Comparison of ENCODE assay signal across 19 mouse cellular contexts in the genomic region with DNA sequence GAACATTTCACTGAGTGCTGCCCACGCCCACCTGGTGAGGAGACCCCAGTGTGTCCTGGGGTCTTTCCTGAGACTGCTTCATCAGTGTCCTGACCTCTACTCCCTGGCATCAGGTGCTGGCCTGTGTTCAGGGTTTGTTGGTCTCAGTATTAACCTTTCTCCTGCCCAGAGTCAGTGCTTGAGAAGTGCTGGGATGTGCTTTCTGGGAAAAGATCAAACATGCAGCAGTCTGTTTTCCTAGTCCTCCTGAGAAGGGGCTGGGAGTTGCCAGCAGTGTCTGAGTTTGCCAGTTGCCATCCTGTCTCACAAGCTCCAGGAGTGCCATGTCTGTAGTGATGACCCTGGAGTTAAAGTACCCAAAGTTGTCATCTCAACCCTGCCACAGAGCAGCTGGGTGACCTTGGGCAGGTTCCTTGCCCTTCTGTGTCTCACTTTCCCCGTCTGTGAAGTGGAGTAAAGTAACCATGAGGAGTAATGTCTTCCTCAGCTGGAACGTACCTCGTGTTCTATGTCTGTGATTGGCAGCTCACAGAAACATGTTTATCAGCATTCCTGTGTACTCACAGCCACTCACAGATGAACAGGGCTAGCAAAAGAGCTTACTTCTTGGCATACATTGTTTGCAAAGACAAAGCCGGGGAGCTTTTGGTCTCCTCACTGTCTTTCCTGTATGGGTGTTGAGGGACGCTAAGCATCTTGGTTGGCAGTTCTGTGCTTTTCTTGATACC. TPM values are rescaled to one million over a fixed set of nuclear protein-coding genes. Genes with fewer than 3 reads are reported as not detected.
A peak's percentile ranks its signal among the peaks of the same experiment; 100 is the strongest.
DNase-seq lines count a peak whose midpoint lies in the region; ATAC-seq and TF ChIP-seq lines count a peak whose summit lies in the region.
"Had no signal": no experiment of that assay in that cellular context is flagged by ENCODE, and none has a peak within 500 bp of the region (broad histone marks: within the 10 kb centered on the region; RNA-seq: fewer than 3 reads in every experiment).

No protein-coding gene starts in this region.

- no peak overlapping the region for H3K4me3 ChIP-seq in embryonic facial prominence, embryonic 14.5 days (ENCODE audit: low read depth, low read length)
- no peak overlapping the region for H3K4me3 ChIP-seq in embryonic facial prominence, embryonic 10.5 days
- no peak overlapping the region for H3K4me3 ChIP-seq in heart, embryonic 15.5 days
- H3K4me3 ChIP-seq in lung, postnatal 0 days (ENCODE audit: low read depth, low read length), result no peak overlapping the region
- no peak overlapping the region for H3K4me3 ChIP-seq in lung, adult 2 months (replicated peaks; ENCODE audit: extremely low read depth, low read depth, low read length)
- H3K4me3 ChIP-seq: forebrain, embryonic 15.5 days; heart, adult 2 months; hindbrain, embryonic 15.5 days had no signal

- 74% methylated on average over 6 of the region's 6 CpGs for WGBS in embryonic facial prominence, embryonic 14.5 days
- 74% methylated on average over 6 of the region's 6 CpGs for WGBS in embryonic facial prominence, embryonic 10.5 days
- WGBS in heart, embryonic 15.5 days, result 53% methylated on average over 6 of the region's 6 CpGs
- 50% methylated on average over 6 of the region's 6 CpGs for WGBS in lung, postnatal 0 days
- 55% methylated on average over 6 of the region's 6 CpGs for WGBS in lung, adult 2 months

- H3K9me3 ChIP-seq in embryonic facial prominence, embryonic 14.5 days (ENCODE audit: control insufficient read depth, low read length), result no peaks in the 10 kb centered on the region
- no peaks in the 10 kb centered on the region for H3K9me3 ChIP-seq in embryonic facial prominence, embryonic 10.5 days
- no peaks in the 10 kb centered on the region for H3K9me3 ChIP-seq in heart, embryonic 15.5 days (replicated peaks)
- no peaks in the 10 kb centered on the region for H3K9me3 ChIP-seq in lung, postnatal 0 days (ENCODE audit: low read length)
- H3K9me3 ChIP-seq: forebrain, embryonic 15.5 days; G1E; hindbrain, embryonic 15.5 days had no signal

- no peak for TF ChIP-seq CTCF in lung, postnatal 0 days (IDR thresholded peaks at IDR 0.05)
- TF ChIP-seq CTCF in lung, adult 2 months (IDR thresholded peaks at IDR 0.05; ENCODE audit: insufficient read depth, low read length), result no peak

- TF ChIP-seq POLR2A in lung, adult 2 months (IDR thresholded peaks at IDR 0.05; ENCODE audit: borderline replicate concordance, extremely low read depth, low read depth, low read length), result no peak

- 0 out of 2 replicates have a peak, but pooled peaks cover 18% of the 10 kb centered on the region for H3K36me3 ChIP-seq in embryonic facial prominence, embryonic 14.5 days (ENCODE audit: control insufficient read depth, insufficient read depth, low read length)
- peaks cover 15% of the 10 kb centered on the region for H3K36me3 ChIP-seq in embryonic facial prominence, embryonic 10.5 days (replicated peaks)
- H3K36me3 ChIP-seq in heart, embryonic 15.5 days, result no peaks in the 10 kb centered on the region
- 0 out of 2 replicates have a peak, but pooled peaks cover 3% of the 10 kb centered on the region for H3K36me3 ChIP-seq in lung, postnatal 0 days (ENCODE audit: insufficient read depth, low read length)

- H3K27ac ChIP-seq in embryonic facial prominence, embryonic 14.5 days (replicated peaks; ENCODE audit: low read depth, low read length), result no peak overlapping the region
- no peak overlapping the region for H3K27ac ChIP-seq in embryonic facial prominence, embryonic 10.5 days (replicated peaks)
- H3K27ac ChIP-seq in heart, embryonic 15.5 days, result peak overlapping the region; percentile 47
- H3K27ac ChIP-seq in lung, postnatal 0 days (ENCODE audit: low read length), result no peak overlapping the region
- H3K27ac ChIP-seq: forebrain, embryonic 15.5 days; heart, adult 2 months; hindbrain, embryonic 15.5 days had no signal

- intact Hi-C loops in heart, postnatal 36 days (cut with DNase I), result no loop called here

- H3K9ac ChIP-seq in embryonic facial prominence, embryonic 14.5 days (ENCODE audit: low read depth, low read length), result no peak overlapping the region
- no peak overlapping the region for H3K9ac ChIP-seq in heart, embryonic 15.5 days
- no peak overlapping the region for H3K9ac ChIP-seq in lung, postnatal 0 days (replicated peaks; ENCODE audit: low read depth)
- H3K9ac ChIP-seq: forebrain, embryonic 15.5 days; hindbrain, embryonic 15.5 days had no signal

- TF ChIP-seq EP300 in lung, postnatal 0 days (IDR thresholded peaks at IDR 0.05), result no peak

- H3K4me2 ChIP-seq in embryonic facial prominence, embryonic 14.5 days (ENCODE audit: low read depth, low read length), result no peak overlapping the region
- no peak overlapping the region for H3K4me2 ChIP-seq in heart, embryonic 15.5 days
- H3K4me2 ChIP-seq in lung, postnatal 0 days (replicated peaks; ENCODE audit: low read depth, low read length), result no peak overlapping the region
- H3K4me2 ChIP-seq: forebrain, embryonic 15.5 days; hindbrain, embryonic 15.5 days had no signal

- no peaks in the 10 kb centered on the region for H3K27me3 ChIP-seq in embryonic facial prominence, embryonic 14.5 days (replicated peaks; ENCODE audit: control insufficient read depth, insufficient read depth, low read length)
- H3K27me3 ChIP-seq in embryonic facial prominence, embryonic 10.5 days (replicated peaks; ENCODE audit: low read depth, poor library complexity, severe bottlenecking), result no peaks in the 10 kb centered on the region; the same call in 1 of the 2 replicates
- no peaks in the 10 kb centered on the region for H3K27me3 ChIP-seq in heart, embryonic 15.5 days
- H3K27me3 ChIP-seq in lung, postnatal 0 days (replicated peaks; ENCODE audit: insufficient read depth, low read length), result no peaks in the 10 kb centered on the region
- H3K27me3 ChIP-seq: forebrain, embryonic 15.5 days; hindbrain, embryonic 15.5 days had no signal

- ATAC-seq in embryonic facial prominence, embryonic 14.5 days (ENCODE audit: low read depth), result no peak
- no peak for ATAC-seq in heart, embryonic 15.5 days (replicated peaks; ENCODE audit: insufficient number of reproducible peaks, insufficient read depth, low FRiP score, low read depth)
- peak; percentile 55 for ATAC-seq in lung, postnatal 0 days
- ATAC-seq: CD4-positive, CD25-positive, alpha-beta regulatory T cell, adult 4 months; forebrain, embryonic 15.5 days had no signal

- H3K4me1 ChIP-seq in embryonic facial prominence, embryonic 14.5 days (ENCODE audit: control insufficient read depth, insufficient read depth, low read length), result no peaks in the 10 kb centered on the region
- H3K4me1 ChIP-seq in embryonic facial prominence, embryonic 10.5 days, result peaks cover 14% of the 10 kb centered on the region
- H3K4me1 ChIP-seq in heart, embryonic 15.5 days (replicated peaks), result peaks cover 58% of the 10 kb centered on the region
- peaks cover 6% of the 10 kb centered on the region; the same call in 1 of the 2 replicates for H3K4me1 ChIP-seq in lung, postnatal 0 days (ENCODE audit: insufficient read depth, low read depth, low read length)
- H3K4me1 ChIP-seq in lung, adult 2 months (ENCODE audit: control insufficient read depth, insufficient read depth, low read length), result peaks cover 2% of the 10 kb centered on the region; the same call in 1 of the 2 replicates

- DNase-seq in embryonic facial prominence, embryonic 14.5 days (ENCODE audit: low spot score), result peak; percentile 35
- no peak for DNase-seq in embryonic facial prominence, embryonic 10.5 days (ENCODE audit: low spot score)
- DNase-seq in heart, postnatal 36 days, result no peak
- DNase-seq in kidney, adult 18-20 months, result peak; percentile 34
- DNase-seq in kidney, postnatal 10 days, result no peak
- DNase-seq in lung, postnatal 0 days (ENCODE audit: low spot score), result peak; percentile 40
- DNase-seq in lung, adult 2 months, result no peak
- DNase-seq: adrenal gland, adult 8-10 months; adrenal gland, postnatal 36 days; B cell, adult 2 months; cerebellum, adult 2 months; cerebellum, postnatal 10 days; gastrocnemius, postnatal 36 days; heart, adult 2 months had no signal

RNA-seq across cellular contexts. Expression of gene D430042O09Rik, which starts 50.4 kb away (rescaled TPM):
- polyA plus RNA-seq in embryonic facial prominence, embryonic 14.5 days (2014; fragmentation: Nextera tagmentation; extraction: Ambion mirVana), result 9.0 and 9.6 TPM in 2 replicates
- polyA plus RNA-seq in embryonic facial prominence, embryonic 10.5 days (2016; fragmentation: Nextera tagmentation; extraction: Ambion mirVana), result 8.8 and 8.9 TPM in 2 replicates
- polyA plus RNA-seq in heart, embryonic 15.5 days (2015; fragmentation: Nextera tagmentation; extraction: Ambion mirVana), result 6.2 and 8.0 TPM in 2 replicates
- 10 to 100 TPM in 1 of 2 experiments, 1 to 10 TPM in 1; 9.1 to 13.1 TPM for total RNA-seq in heart, postnatal 36 days (2021)
- 5.3 and 5.8 TPM in 2 replicates for polyA plus RNA-seq in lung, postnatal 0 days (2015; fragmentation: Nextera tagmentation; extraction: Ambion mirVana)
- polyA plus RNA-seq in lung, adult 2 months (2012; rRNA removed), result 15.9 and 18.4 TPM in 2 replicates

RNA-seq across cellular contexts. Expression of gene Gtf3c1, which starts 50.5 kb away (rescaled TPM):
- polyA plus RNA-seq in embryonic facial prominence, embryonic 14.5 days (2014; fragmentation: Nextera tagmentation; extraction: Ambion mirVana), result 26.0 and 29.8 TPM in 2 replicates
- 49.3 and 52.1 TPM in 2 replicates for polyA plus RNA-seq in embryonic facial prominence, embryonic 10.5 days (2016; fragmentation: Nextera tagmentation; extraction: Ambion mirVana)
- 23.9 and 30.2 TPM in 2 replicates for polyA plus RNA-seq in heart, embryonic 15.5 days (2015; fragmentation: Nextera tagmentation; extraction: Ambion mirVana)
- total RNA-seq in heart, postnatal 36 days (2021), result 10 to 100 TPM; 61.1 to 63.3 TPM
- polyA plus RNA-seq in lung, postnatal 0 days (2015; fragmentation: Nextera tagmentation; extraction: Ambion mirVana), result 13.6 and 16.5 TPM in 2 replicates
- polyA plus RNA-seq in lung, adult 2 months (2012; rRNA removed), result 61.9 and 68.4 TPM in 2 replicates

Comparison
In these comparisons a context has a peak if more than half of its experiments do, and no peak if none do; other contexts are left out.
1. DNase-seq: peak in embryonic facial prominence, embryonic 14.5 days (single experiment), kidney, adult 18-20 months (single experiment) and lung, postnatal 0 days (single experiment); none in embryonic facial prominence, embryonic 10.5 days (single experiment), heart, postnatal 36 days (0 of 2), kidney, postnatal 10 days (single experiment) and lung, adult 2 months (single experiment).